Mouse (Mus musculus) forebrain, postnatal 0 days (tissue): ENCODE measurements at regions not wholly inside any gene's neighbourhood (a gene's known extent, or its start where the extent isn't known, plus 50 kb on each side); places are given as distances from the start of the nearest gene placed in this dataset.
"Not testable (repeated sequence)": the region's sequence is repeated elsewhere in the genome, so short reads cannot be mapped to it uniquely, and the experiment has no call there.

Experiments
- ATAC-seq: fragments of 200-750 bp; cut with Nextera tagmentation; 2 replicates; pipeline ENCODE4 v1.8.0; 2017; ENCODE audit warnings: mild to moderate bottlenecking, moderate library complexity
- DNase-seq: peaks from one replicate; pipeline ENCODE4 v3.0.0-alpha.2; 2015
- H3K27ac ChIP-seq: fragments of 300-500 bp; sonication (generic); 2 replicates; pipeline ENCODE4 v1.5.1; 2014; ENCODE audit warnings: low read depth, mild to moderate bottlenecking, antibody characterized with exemption, low read length, moderate library complexity, mixed read lengths
- H3K27me3 ChIP-seq: fragments of 300-500 bp; sonication (generic); 2 replicates; pipeline ENCODE4 v1.6.1; 2014; ENCODE audit warnings: mild to moderate bottlenecking, low read length, mixed read lengths; ENCODE audit not compliant: insufficient read depth
- H3K36me3 ChIP-seq: fragments of 300-500 bp; sonication (generic); 2 replicates; pipeline ENCODE4 v1.6.1; 2014; ENCODE audit warnings: mild to moderate bottlenecking, moderate library complexity; ENCODE audit not compliant: insufficient read depth
- H3K4me1 ChIP-seq: fragments of 300-500 bp; sonication (generic); 2 replicates; pipeline ENCODE4 v1.6.1; 2014; ENCODE audit warnings: antibody characterized with exemption; ENCODE audit not compliant: insufficient read depth
- H3K4me2 ChIP-seq: fragments of 300-500 bp; sonication (generic); 2 replicates; pipeline ENCODE4 v1.6.1; 2014; ENCODE audit warnings: low read depth, mild to moderate bottlenecking, moderate library complexity
- H3K4me3 ChIP-seq: fragments of 300-500 bp; sonication (generic); 2 replicates; pipeline ENCODE4 v1.5.1; 2014; ENCODE audit warnings: low read depth, low read length, mixed read lengths
- H3K9ac ChIP-seq: fragments of 300-500 bp; sonication (generic); 2 replicates; pipeline ENCODE4 v1.6.1; 2014; ENCODE audit warnings: mild to moderate bottlenecking
- H3K9me3 ChIP-seq: fragments of 300-500 bp; sonication (generic); 2 replicates; pipeline ENCODE4 v1.6.1; 2016; ENCODE audit warnings: low read length
- CTCF ChIP-seq: sonication (generic); IDR thresholded peaks from 2 replicates; pipeline ENCODE4 v1.5.1; 2016; ENCODE audit warnings: antibody characterized with exemption, control low read depth, low read depth
- WGBS: fragments of 180-500 bp; shearing (Covaris S2); extraction: QIAGEN DNeasy Blood & Tissue Kit; methylation state at CpG from one replicate; pipeline ENCODE4 v1.1.7; 2014; 5-methylcytosine and 5-hydroxymethylcytosine counted together

GRCm38 (mm10) chr3:126245834-126246233 is 117.7 kb upstream of the Arsj start:
- TF ChIP-seq CTCF, result no peak
- Histone ChIP-seq H3K4me3 (no peak overlapping the region), H3K4me2 (no peak overlapping the region), H3K9me3 (no peaks in the 10 kb centered on the region), H3K36me3 (no peaks in the 10 kb centered on the region), H3K27ac (no peak overlapping the region), H3K9ac (no peak overlapping the region), H3K27me3 (no peaks in the 10 kb centered on the region), H3K4me1 (no peaks in the 10 kb centered on the region)
- ATAC-seq, result no peak
- no peak for DNase-seq
- 82% methylated on average over 3 of the region's 3 CpGs for WGBS

GRCm38 (mm10) chr3:126261270-126261669 is 102.2 kb upstream of the Arsj start:
- Histone ChIP-seq H3K27ac (no peak overlapping the region), H3K36me3 (no peaks in the 10 kb centered on the region), H3K9ac (no peak overlapping the region), H3K4me2 (no peak overlapping the region), H3K9me3 (no peaks in the 10 kb centered on the region), H3K4me3 (no peak overlapping the region), H3K4me1 (no peaks in the 10 kb centered on the region), H3K27me3 (no peaks in the 10 kb centered on the region)
- ATAC-seq (no peak), DNase-seq (no peak)
- TF ChIP-seq CTCF, result no peak
- WGBS, result 79% methylated on average over 8 of the region's 8 CpGs

- not testable (repeated sequence) for DNase-seq, H3K9me3 ChIP-seq, H3K27ac ChIP-seq, H3K4me3 ChIP-seq, H3K4me1 ChIP-seq, H3K4me2 ChIP-seq, H3K27me3 ChIP-seq, H3K9ac ChIP-seq, H3K36me3 ChIP-seq, ATAC-seq
These were observed 91.5 kb upstream of the Arsj start for GRCm38 (mm10) chr3:126272027-126272426.

GRCm38 (mm10) chr3:126273566-126273965 is 89.9 kb upstream of the Arsj start:
- WGBS, result 92% methylated on average over 3 of the region's 3 CpGs
- ATAC-seq, result no peak

GRCm38 (mm10) chr3:126276008-126276700 is 87.3 kb upstream of the Arsj start:
- H3K9me3 ChIP-seq, result no peaks in the 10 kb centered on the region
- ATAC-seq (no peak), DNase-seq (no peak)
- H3K4me1 ChIP-seq, result no peaks in the 10 kb centered on the region
- no peaks in the 10 kb centered on the region for H3K27me3 ChIP-seq
- no peak overlapping the region for H3K4me2 ChIP-seq
- H3K9ac ChIP-seq, result no peak overlapping the region
- no peaks in the 10 kb centered on the region for H3K36me3 ChIP-seq
- 59% methylated on average over 3 of the region's 3 CpGs for WGBS
- no peak for TF ChIP-seq CTCF
- no peak overlapping the region for H3K27ac ChIP-seq
- H3K4me3 ChIP-seq, result no peak overlapping the region

More at GRCm38 (mm10) chr3:126273566-126273965, 89.9 kb upstream of the Arsj start:
- TF ChIP-seq CTCF, result no peak
- Histone ChIP-seq H3K4me1 (no peaks in the 10 kb centered on the region), H3K27ac (no peak overlapping the region), H3K4me3 (no peak overlapping the region), H3K27me3 (no peaks in the 10 kb centered on the region), H3K9ac (no peak overlapping the region), H3K36me3 (no peaks in the 10 kb centered on the region), H3K9me3 (no peaks in the 10 kb centered on the region), H3K4me2 (no peak overlapping the region)
- no peak for DNase-seq

GRCm38 (mm10) chr3:126284294-126285090 is 79.0 kb upstream of the Arsj start:
- Histone ChIP-seq H3K4me1 (no peaks in the 10 kb centered on the region), H3K36me3 (no peaks in the 10 kb centered on the region), H3K9ac (no peak overlapping the region), H3K4me2 (no peak overlapping the region), H3K27me3 (no peaks in the 10 kb centered on the region), H3K9me3 (no peaks in the 10 kb centered on the region), H3K27ac (no peak overlapping the region), H3K4me3 (no peak overlapping the region)
- no peak for ATAC-seq
- TF ChIP-seq CTCF, result no peak
- no peak for DNase-seq
- WGBS, result 65% methylated on average over 7 of the region's 7 CpGs

GRCm38 (mm10) chr3:126292259-126292658 is 71.2 kb upstream of the Arsj start:
- Histone ChIP-seq H3K4me2 (no peak overlapping the region), H3K27me3 (no peaks in the 10 kb centered on the region), H3K9ac (no peak overlapping the region), H3K9me3 (no peaks in the 10 kb centered on the region), H3K4me1 (no peaks in the 10 kb centered on the region), H3K27ac (no peak overlapping the region), H3K4me3 (no peak overlapping the region), H3K36me3 (no peaks in the 10 kb centered on the region)
- no peak for TF ChIP-seq CTCF
- ATAC-seq, result no peak
- DNase-seq, result no peak
- 80% methylated on average over 5 of the region's 5 CpGs for WGBS
